In the genomic region with DNA sequence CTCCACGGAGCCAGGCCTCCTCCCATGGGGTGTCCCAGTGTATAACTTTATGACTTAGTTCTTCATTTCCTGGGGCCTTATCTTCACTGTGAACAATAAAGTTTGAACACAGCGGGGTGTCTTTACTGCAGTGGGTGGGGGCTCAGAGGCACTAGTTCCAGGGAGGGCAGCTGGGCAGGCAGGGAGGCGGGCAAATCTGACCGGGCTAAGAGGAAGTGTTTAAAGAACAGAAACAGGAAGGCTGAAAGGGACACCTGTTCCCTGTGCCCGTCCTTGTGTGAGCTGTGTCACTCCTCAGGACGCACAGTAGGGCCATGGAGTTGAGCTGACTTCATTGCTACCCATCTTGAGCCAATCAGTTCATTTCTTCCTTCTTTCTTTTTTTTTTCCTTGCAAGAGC, we compare ENCODE assay signal across 21 mouse cellular contexts. TPM values are rescaled to one million over a fixed set of nuclear protein-coding genes. Genes with fewer than 3 reads are reported as not detected.
DNase-seq lines count a peak whose midpoint lies in the region; ATAC-seq and TF ChIP-seq lines count a peak whose summit lies in the region.
"Had no signal": no experiment of that assay in that cellular context is flagged by ENCODE, and none has a peak within 500 bp of the region (broad histone marks: within the 10 kb centered on the region; RNA-seq: fewer than 3 reads in every experiment).

No protein-coding gene starts in this region.

- H3K9me3 ChIP-seq in liver, embryonic 16.5 days (replicated peaks; ENCODE audit: control insufficient read depth, low read length), result no peaks in the 10 kb centered on the region
- H3K9me3 ChIP-seq in liver, embryonic 12.5 days (replicated peaks), result no peaks in the 10 kb centered on the region
- no peaks in the 10 kb centered on the region for H3K9me3 ChIP-seq in intestine, postnatal 0 days (ENCODE audit: control insufficient read depth)
- no peaks in the 10 kb centered on the region for H3K9me3 ChIP-seq in stomach, embryonic 16.5 days (replicated peaks; ENCODE audit: control insufficient read depth, low read length)
- H3K9me3 ChIP-seq: hindbrain, embryonic 13.5 days; midbrain, embryonic 13.5 days had no signal

- H3K4me3 ChIP-seq in liver, embryonic 16.5 days (ENCODE audit: low read depth, low read length), result no peak overlapping the region
- no peak overlapping the region for H3K4me3 ChIP-seq in liver, embryonic 12.5 days
- no peak overlapping the region for H3K4me3 ChIP-seq in bone marrow, adult 2 months (replicated peaks; ENCODE audit: control insufficient read depth, low read depth, low read length)
- H3K4me3 ChIP-seq in intestine, postnatal 0 days (ENCODE audit: low read depth, low read length), result no peak overlapping the region
- H3K4me3 ChIP-seq in stomach, embryonic 16.5 days (replicated peaks; ENCODE audit: low read length), result no peak overlapping the region
- H3K4me3 ChIP-seq: hindbrain, embryonic 13.5 days; layer of hippocampus, adult 2 months; midbrain, embryonic 13.5 days; myocyte had no signal

- 38% methylated on average over 6 of the region's 6 CpGs for WGBS in liver, embryonic 16.5 days (ENCODE audit: insufficient replicate concordance)
- WGBS in liver, embryonic 12.5 days (ENCODE audit: insufficient replicate concordance), result 48% methylated on average over 6 of the region's 6 CpGs
- WGBS in bone marrow, adult 2 months, result 23% methylated on average over 6 of the region's 6 CpGs
- WGBS in intestine, postnatal 0 days, result 27% methylated on average over 6 of the region's 6 CpGs
- 48% methylated on average over 6 of the region's 6 CpGs for WGBS in stomach, embryonic 16.5 days

- no peak for TF ChIP-seq POLR2A in bone marrow, adult 2 months (IDR thresholded peaks at IDR 0.05; ENCODE audit: borderline replicate concordance, control insufficient read depth, low read depth, low read length)

- peaks cover 16% of the 10 kb centered on the region for H3K4me1 ChIP-seq in liver, embryonic 16.5 days (ENCODE audit: control insufficient read depth, low read depth, low read length)
- H3K4me1 ChIP-seq in liver, embryonic 12.5 days, result peaks cover 37% of the 10 kb centered on the region
- peaks cover 8% of the 10 kb centered on the region for H3K4me1 ChIP-seq in bone marrow, adult 2 months (ENCODE audit: control insufficient read depth, insufficient read depth, low read length)
- H3K4me1 ChIP-seq in intestine, postnatal 0 days (replicated peaks; ENCODE audit: control insufficient read depth, insufficient read depth, low read length), result no peaks in the 10 kb centered on the region; the same call in 1 of the 2 replicates
- peaks cover 8% of the 10 kb centered on the region for H3K4me1 ChIP-seq in stomach, embryonic 16.5 days (ENCODE audit: control insufficient read depth, insufficient read depth, low read length)
- H3K4me1 ChIP-seq: hindbrain, embryonic 13.5 days; midbrain, embryonic 13.5 days had no signal

- no peak for TF ChIP-seq CTCF in bone marrow, adult 2 months (IDR thresholded peaks at IDR 0.05; ENCODE audit: control insufficient read depth, insufficient read depth, low read length)
- TF ChIP-seq CTCF in intestine, postnatal 0 days (IDR thresholded peaks at IDR 0.05; ENCODE audit: low read depth), result no peak

- H3K27ac ChIP-seq in liver, embryonic 16.5 days (ENCODE audit: low read length), result 0 out of 2 replicates have a peak overlapping the region, but pooled peaks have one; percentile 17
- H3K27ac ChIP-seq in liver, embryonic 12.5 days, result no peak overlapping the region
- H3K27ac ChIP-seq in bone marrow, adult 2 months (ENCODE audit: control insufficient read depth, insufficient read depth, low read depth, low read length, poor library complexity), result peak overlapping the region; percentile 65
- H3K27ac ChIP-seq in intestine, postnatal 0 days (ENCODE audit: low read depth, low read length), result peak overlapping the region; percentile 94
- H3K27ac ChIP-seq in stomach, embryonic 16.5 days (ENCODE audit: low read length), result peak overlapping the region; percentile 80
- H3K27ac ChIP-seq: hindbrain, embryonic 13.5 days; layer of hippocampus, adult 2 months; liver, embryonic 14.5 days; midbrain, embryonic 13.5 days had no signal

- H3K27me3 ChIP-seq in liver, embryonic 16.5 days (ENCODE audit: control insufficient read depth, insufficient read depth, low read depth, low read length), result no peaks in the 10 kb centered on the region
- H3K27me3 ChIP-seq in liver, embryonic 12.5 days (replicated peaks), result no peaks in the 10 kb centered on the region
- no peaks in the 10 kb centered on the region for H3K27me3 ChIP-seq in intestine, postnatal 0 days (replicated peaks; ENCODE audit: control insufficient read depth, insufficient read depth, low read length)
- H3K27me3 ChIP-seq in stomach, embryonic 16.5 days (ENCODE audit: control insufficient read depth, insufficient read depth, low read length), result no peaks in the 10 kb centered on the region
- H3K27me3 ChIP-seq: hindbrain, embryonic 13.5 days; midbrain, embryonic 13.5 days; Patski had no signal

- H3K36me3 ChIP-seq in liver, embryonic 16.5 days (ENCODE audit: control insufficient read depth, insufficient read depth), result peaks cover 7% of the 10 kb centered on the region
- H3K36me3 ChIP-seq in liver, embryonic 12.5 days, result peaks cover 31% of the 10 kb centered on the region
- H3K36me3 ChIP-seq in intestine, postnatal 0 days (ENCODE audit: control insufficient read depth, insufficient read depth), result peaks cover 36% of the 10 kb centered on the region; the same call in 1 of the 2 replicates
- peaks cover 18% of the 10 kb centered on the region; the same call in 1 of the 2 replicates for H3K36me3 ChIP-seq in stomach, embryonic 16.5 days (ENCODE audit: control insufficient read depth, insufficient read depth, low read length)

- no peak for DNase-seq in neural tube, embryonic 10.5 days (ENCODE audit: extremely low spot score, low spot score)
- no peak for DNase-seq in left cerebral cortex, postnatal 4 days
- DNase-seq in cerebellum, postnatal 4 days (ENCODE audit: low spot score in 2 of 2), result no peak
- DNase-seq: adrenal gland, postnatal 25 days; cerebellum, adult 8-10 months; gastrocnemius, postnatal 14 days; kidney, adult 11 months; kidney, postnatal 10 days; lung, postnatal 4 days; right cerebral cortex, adult 18-20 months had no signal

- no peak overlapping the region for H3K4me2 ChIP-seq in liver, embryonic 16.5 days (ENCODE audit: low read depth, low read length)
- no peak overlapping the region for H3K4me2 ChIP-seq in liver, embryonic 12.5 days
- H3K4me2 ChIP-seq in intestine, postnatal 0 days (replicated peaks; ENCODE audit: low read depth), result peak overlapping the region; percentile 37
- no peak overlapping the region for H3K4me2 ChIP-seq in stomach, embryonic 16.5 days (ENCODE audit: low read depth, low read length)
- H3K4me2 ChIP-seq: hindbrain, embryonic 13.5 days; midbrain, embryonic 13.5 days had no signal

- no peak overlapping the region for H3K9ac ChIP-seq in liver, embryonic 16.5 days (ENCODE audit: low read depth, low read length)
- H3K9ac ChIP-seq in liver, embryonic 12.5 days, result no peak overlapping the region
- no peak overlapping the region for H3K9ac ChIP-seq in intestine, postnatal 0 days (ENCODE audit: low read depth, low read length)
- no peak overlapping the region for H3K9ac ChIP-seq in stomach, embryonic 16.5 days (ENCODE audit: low read length)
- H3K9ac ChIP-seq: hindbrain, embryonic 13.5 days; liver, embryonic 14.5 days; midbrain, embryonic 13.5 days had no signal

- no peak for ATAC-seq in liver, embryonic 16.5 days (ENCODE audit: low read depth)
- no peak for ATAC-seq in liver, embryonic 12.5 days
- peak; percentile 69 for ATAC-seq in intestine, postnatal 0 days
- ATAC-seq in stomach, embryonic 16.5 days (ENCODE audit: insufficient read depth, low FRiP score), result peak; percentile 30; the same call in 1 of the 2 replicates
- ATAC-seq: midbrain, embryonic 13.5 days; Patski had no signal

- intact Hi-C loops in left cerebral cortex, postnatal 4 days (cut with DNase I), result loop anchor here (10.0 kb wide), 1 partner anchor 53 kb away; a partner anchor contains a TSS

RNA-seq across cellular contexts. Expression of a gene that starts 1.5 kb away (rescaled TPM):
- polyA plus RNA-seq in liver, embryonic 16.5 days (2015; fragmentation: Nextera tagmentation; extraction: Ambion mirVana), result 6.2 and 22.3 TPM in 2 replicates
- 2.7 and 3.6 TPM in 2 replicates for polyA plus RNA-seq in liver, embryonic 12.5 days (2016; fragmentation: Nextera tagmentation; extraction: Ambion mirVana)
- polyA plus RNA-seq in bone marrow, adult 2 months (2011; ENCODE audit: insufficient read depth, insufficient read length, low replicate concordance, missing spikeins), result 31.4 and 67.1 TPM in 2 replicates
- 2,376 and 2,464 TPM in 2 replicates for polyA plus RNA-seq in intestine, postnatal 0 days (2015; fragmentation: Nextera tagmentation; extraction: Ambion mirVana)
- polyA plus RNA-seq in stomach, embryonic 16.5 days (2015; fragmentation: Nextera tagmentation; extraction: Ambion mirVana), result 353 and 382 TPM in 2 replicates
- 1 to 10 TPM; 3.6 to 4.6 TPM for total RNA-seq in left cerebral cortex, postnatal 4 days (2021)

RNA-seq across cellular contexts. Expression of a gene that starts 7.1 kb away (rescaled TPM):
- polyA plus RNA-seq in liver, embryonic 16.5 days (2015; fragmentation: Nextera tagmentation; extraction: Ambion mirVana), result 172 and 201 TPM in 2 replicates
- 72.3 and 73.6 TPM in 2 replicates for polyA plus RNA-seq in liver, embryonic 12.5 days (2016; fragmentation: Nextera tagmentation; extraction: Ambion mirVana)
- polyA plus RNA-seq in bone marrow, adult 2 months (2011; ENCODE audit: insufficient read depth, insufficient read length, low replicate concordance, missing spikeins), result 64.4 and 98.5 TPM in 2 replicates
- 402 and 426 TPM in 2 replicates for polyA plus RNA-seq in intestine, postnatal 0 days (2015; fragmentation: Nextera tagmentation; extraction: Ambion mirVana)
- polyA plus RNA-seq in stomach, embryonic 16.5 days (2015; fragmentation: Nextera tagmentation; extraction: Ambion mirVana), result 227 and 230 TPM in 2 replicates
- 10 to 100 TPM; 45.3 to 45.9 TPM for total RNA-seq in left cerebral cortex, postnatal 4 days (2021)

RNA-seq across cellular contexts. Expression of a gene that starts 23.8 kb away (rescaled TPM):
- polyA plus RNA-seq in liver, embryonic 16.5 days (2015; fragmentation: Nextera tagmentation; extraction: Ambion mirVana), result 69.0 and 80.7 TPM in 2 replicates
- 186 and 188 TPM in 2 replicates for polyA plus RNA-seq in liver, embryonic 12.5 days (2016; fragmentation: Nextera tagmentation; extraction: Ambion mirVana)
- 274 and 541 TPM in 2 replicates for polyA plus RNA-seq in bone marrow, adult 2 months (2011; ENCODE audit: insufficient read depth, insufficient read length, low replicate concordance, missing spikeins)
- polyA plus RNA-seq in intestine, postnatal 0 days (2015; fragmentation: Nextera tagmentation; extraction: Ambion mirVana), result 144 and 152 TPM in 2 replicates
- 170 and 200 TPM in 2 replicates for polyA plus RNA-seq in stomach, embryonic 16.5 days (2015; fragmentation: Nextera tagmentation; extraction: Ambion mirVana)
- total RNA-seq in left cerebral cortex, postnatal 4 days (2021), result 100 to 1,000 TPM; 572 to 576 TPM

RNA-seq across cellular contexts. Expression of a gene that starts 31.5 kb away (rescaled TPM):
- 0.16 and 0.19 TPM in 2 replicates for polyA plus RNA-seq in liver, embryonic 16.5 days (2015; fragmentation: Nextera tagmentation; extraction: Ambion mirVana)
- 0.25 TPM in 1 of 2 replicates, not detected in the other for polyA plus RNA-seq in liver, embryonic 12.5 days (2016; fragmentation: Nextera tagmentation; extraction: Ambion mirVana)
- polyA plus RNA-seq in bone marrow, adult 2 months (2011; ENCODE audit: insufficient read depth, insufficient read length, low replicate concordance, missing spikeins), result not detected in 2 replicates
- 1.0 and 2.0 TPM in 2 replicates for polyA plus RNA-seq in intestine, postnatal 0 days (2015; fragmentation: Nextera tagmentation; extraction: Ambion mirVana)
- 5.8 and 9.9 TPM in 2 replicates for polyA plus RNA-seq in stomach, embryonic 16.5 days (2015; fragmentation: Nextera tagmentation; extraction: Ambion mirVana)
- 1 to 10 TPM; 2.3 to 3.7 TPM for total RNA-seq in left cerebral cortex, postnatal 4 days (2021)
- total RNA-seq: adrenal gland, postnatal 25 days; gastrocnemius, postnatal 14 days; layer of hippocampus, adult 2 months had no signal

RNA-seq across cellular contexts. Expression of a gene that starts 43.4 kb away (rescaled TPM):
- polyA plus RNA-seq in liver, embryonic 16.5 days (2015; fragmentation: Nextera tagmentation; extraction: Ambion mirVana), result 8.1 and 8.7 TPM in 2 replicates
- 14.5 and 16.1 TPM in 2 replicates for polyA plus RNA-seq in liver, embryonic 12.5 days (2016; fragmentation: Nextera tagmentation; extraction: Ambion mirVana)
- 29.1 and 94.3 TPM in 2 replicates for polyA plus RNA-seq in bone marrow, adult 2 months (2011; ENCODE audit: insufficient read depth, insufficient read length, low replicate concordance, missing spikeins)
- 1.6 and 2.2 TPM in 2 replicates for polyA plus RNA-seq in intestine, postnatal 0 days (2015; fragmentation: Nextera tagmentation; extraction: Ambion mirVana)
- polyA plus RNA-seq in stomach, embryonic 16.5 days (2015; fragmentation: Nextera tagmentation; extraction: Ambion mirVana), result 5.0 and 5.9 TPM in 2 replicates
- total RNA-seq in left cerebral cortex, postnatal 4 days (2021), result 1 to 10 TPM; 1.5 to 1.6 TPM

Comparison
In these comparisons a context has a peak if more than half of its experiments do, and no peak if none do; other contexts are left out.
1. ATAC-seq: peak in intestine, postnatal 0 days (single experiment) and stomach, embryonic 16.5 days (single experiment); none in liver, embryonic 16.5 days (single experiment) and liver, embryonic 12.5 days (single experiment).